Mouse (Mus musculus) kidney, adult 2 months (tissue): ENCODE measurements around the gene Hexa. TPM values are rescaled to one million over a fixed set of nuclear protein-coding genes. Genes with fewer than 3 reads are reported as not detected.

Experiments
- DNase-seq: peaks from one replicate; pipeline ENCODE4 v3.0.0; 2021
- H3K27ac ChIP-seq: fragments of 200-500 bp; 2 replicates; pipeline ENCODE4 v1.5.1; 2012; ENCODE audit warnings: low read depth, low read length, control low read depth, inconsistent platforms; ENCODE audit not compliant: insufficient read depth
- H3K27me3 ChIP-seq: fragments of 200-500 bp; replicated peaks from 2 replicates; pipeline ENCODE4 v1.6.1; 2012; ENCODE audit warnings: mild to moderate bottlenecking, moderate library complexity, low read length, inconsistent platforms; ENCODE audit not compliant: control insufficient read depth, insufficient read depth
- H3K36me3 ChIP-seq: fragments of 200-500 bp; 2 replicates; pipeline ENCODE4 v1.6.1; 2012; ENCODE audit warnings: mild to moderate bottlenecking, moderate library complexity, low read length, inconsistent platforms; ENCODE audit not compliant: control insufficient read depth, insufficient read depth
- H3K4me1 ChIP-seq: fragments of 200-500 bp; 2 replicates; pipeline ENCODE4 v1.6.1; 2011; ENCODE audit warnings: low read length; ENCODE audit not compliant: control insufficient read depth, insufficient read depth
- H3K4me3 ChIP-seq: fragments of 200-500 bp; 2 replicates; pipeline ENCODE4 v1.5.1; 2011; ENCODE audit warnings: mild to moderate bottlenecking, low read depth, low read length, control low read depth; ENCODE audit not compliant: insufficient read depth
- CTCF ChIP-seq: fragments of 200-500 bp; conservative IDR thresholded peaks from 2 replicates; pipeline ENCODE4 v1.5.1; 2011; ENCODE audit warnings: low read depth, mild to moderate bottlenecking, control low read depth, low read length, moderate library complexity, mixed read lengths; ENCODE audit not compliant: insufficient read depth, insufficient read length
- POLR2A ChIP-seq: fragments of 200-500 bp; IDR thresholded peaks from one replicate; pipeline ENCODE4 v1.6.1; 2011; ENCODE audit warnings: low read depth, low read length, control low read depth
- WGBS: fragments of 180-500 bp; shearing (Covaris S2); methylation state at CpG from one replicate; pipeline ENCODE4 v1.1.7; 2018; 5-methylcytosine and 5-hydroxymethylcytosine counted together
- polyA plus RNA-seq: library from polyadenylated mRNA; depleted of rRNA; stranded (reverse); fragments of >200 nt; gene quantifications from 2 replicates; pipeline ENCODE4 v1.2.3, GENCODE M21; 2012

The Hexa gene
- polyA plus RNA-seq, 1 experiment: 76.1 TPM

- H3K4me1 ChIP-seq: peaks cover 5% of the 10 kb centered on the region; the same call in 1 of the 2 replicates
- no peaks in the 10 kb centered on the region for H3K36me3 ChIP-seq
- no peak for TF ChIP-seq CTCF
- TF ChIP-seq POLR2A: no peak
- H3K27me3 ChIP-seq: no peaks in the 10 kb centered on the region
- H3K4me3 ChIP-seq: no peak overlapping the region
- DNase-seq: no peak
- 87% methylated on average over 6 of the region's 6 CpGs for WGBS
- H3K27ac ChIP-seq: no peak overlapping the region
These were observed 2.3 kb downstream of the Hexa start for GRCm38 (mm10) chr9:59541617-59542016.

GRCm38 (mm10) chr9:59542766-59543324, 3.5 kb downstream of the Hexa start:
- no peak overlapping the region for H3K27ac ChIP-seq
- DNase-seq: no peak
- no peaks in the 10 kb centered on the region for H3K27me3 ChIP-seq
- H3K4me3 ChIP-seq: no peak overlapping the region
- no peaks in the 10 kb centered on the region for H3K36me3 ChIP-seq
- TF ChIP-seq POLR2A (no peak), CTCF (no peak)
- peaks cover 5% of the 10 kb centered on the region; the same call in 1 of the 2 replicates for H3K4me1 ChIP-seq

GRCm38 (mm10) chr9:59544739-59545138, 5.4 kb downstream of the Hexa start:
- H3K36me3 ChIP-seq: no peaks in the 10 kb centered on the region
- no peak for DNase-seq
- no peak overlapping the region for H3K27ac ChIP-seq
- H3K27me3 ChIP-seq: no peaks in the 10 kb centered on the region
- peaks cover 5% of the 10 kb centered on the region; the same call in 1 of the 2 replicates for H3K4me1 ChIP-seq
- WGBS: 69% methylated on average over 5 of the region's 5 CpGs
- TF ChIP-seq CTCF (no peak), POLR2A (no peak)
- no peak overlapping the region for H3K4me3 ChIP-seq

DNA sequence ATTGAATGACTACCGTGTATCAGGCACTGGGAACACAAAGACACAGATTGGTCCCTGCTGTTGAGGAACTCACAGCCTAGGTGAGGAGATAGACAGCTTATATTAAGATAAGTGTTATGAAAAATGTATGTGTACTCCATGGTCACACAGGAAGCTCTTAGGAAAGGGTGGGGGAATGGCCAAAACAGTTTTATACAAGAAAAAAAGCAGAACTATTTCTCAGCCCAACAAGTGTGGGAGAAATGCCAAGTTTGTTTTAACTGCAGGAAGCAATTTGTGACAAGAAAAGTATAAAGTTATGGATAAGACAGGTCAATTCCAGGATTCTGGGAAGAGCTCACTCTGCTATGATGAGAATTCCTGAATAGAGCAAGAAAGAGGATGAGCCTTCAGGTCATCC, 8.5 kb downstream of the Hexa start:
- TF ChIP-seq POLR2A (no peak), CTCF (no peak)
- peak; percentile 56 for DNase-seq
- no peak overlapping the region for H3K27ac ChIP-seq
- no peaks in the 10 kb centered on the region for H3K27me3 ChIP-seq
- H3K36me3 ChIP-seq: no peaks in the 10 kb centered on the region
- 63% methylated on average over 1 of the region's 1 CpGs for WGBS
- no peaks in the 10 kb centered on the region for H3K4me1 ChIP-seq
- H3K4me3 ChIP-seq: no peak overlapping the region

GRCm38 (mm10) chr9:59548961-59549487, 9.7 kb downstream of the Hexa start:
- WGBS: 52% methylated on average over 2 of the region's 2 CpGs
- TF ChIP-seq POLR2A: no peak
- TF ChIP-seq CTCF: no peak
- no peak for DNase-seq
- Histone ChIP-seq H3K36me3 (no peaks in the 10 kb centered on the region), H3K4me1 (no peaks in the 10 kb centered on the region), H3K27ac (no peak overlapping the region), H3K27me3 (no peaks in the 10 kb centered on the region), H3K4me3 (no peak overlapping the region)

DNA sequence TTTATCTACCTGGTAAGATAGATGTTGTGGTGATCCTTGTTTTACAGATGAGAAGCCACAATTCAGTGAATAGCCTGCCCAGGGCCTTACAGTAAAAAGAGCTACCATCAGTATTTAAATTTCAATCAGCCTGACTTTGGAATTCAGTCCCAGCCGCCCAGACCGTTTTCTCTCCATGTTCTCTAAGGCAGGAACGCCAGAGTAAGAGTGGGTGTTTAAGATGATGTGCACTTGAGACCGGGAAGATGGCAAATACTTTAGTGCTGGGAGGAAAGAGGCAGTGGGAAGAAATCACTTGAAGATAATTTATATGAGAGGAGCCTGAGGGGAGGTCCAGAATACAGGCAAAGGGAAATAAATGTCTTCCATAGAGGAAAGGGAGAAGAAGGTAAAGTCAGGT, 10.7 kb downstream of the Hexa start:
- H3K4me3 ChIP-seq: no peak overlapping the region
- DNase-seq: no peak
- TF ChIP-seq POLR2A: no peak
- H3K36me3 ChIP-seq: no peaks in the 10 kb centered on the region
- 87% methylated on average over 4 of the region's 4 CpGs for WGBS
- H3K27me3 ChIP-seq: no peaks in the 10 kb centered on the region
- no peak overlapping the region for H3K27ac ChIP-seq
- H3K4me1 ChIP-seq: no peaks in the 10 kb centered on the region

- no peak overlapping the region for H3K27ac ChIP-seq
- H3K27me3 ChIP-seq: no peaks in the 10 kb centered on the region
- no peaks in the 10 kb centered on the region for H3K36me3 ChIP-seq
- no peaks in the 10 kb centered on the region for H3K4me1 ChIP-seq
- no peak for DNase-seq
- no peak for TF ChIP-seq CTCF
- no peak for TF ChIP-seq POLR2A
- H3K4me3 ChIP-seq: no peak overlapping the region
- WGBS: 75% methylated on average over 5 of the region's 5 CpGs
These were observed 11.7 kb downstream of the Hexa start for GRCm38 (mm10) chr9:59551017-59551416.
